Mouse (Mus musculus) intestine, embryonic 16.5 days (tissue): ENCODE measurements around the gene Pom121l12. TPM values are rescaled to one million over a fixed set of nuclear protein-coding genes. Genes with fewer than 3 reads are reported as not detected.

Source experiments
- ATAC-seq: fragments of 200-750 bp; cut with Nextera tagmentation; 2 replicates; pipeline ENCODE4 v1.8.0; 2017; ENCODE audit warnings: moderate TSS enrichment, moderate library complexity
- H3K27ac ChIP-seq: fragments of 300-500 bp; sonication (generic); 2 replicates; pipeline ENCODE4 v1.5.1; 2014; ENCODE audit warnings: mild to moderate bottlenecking, low read length
- H3K27me3 ChIP-seq: fragments of 300-500 bp; sonication (generic); replicated peaks from 2 replicates; pipeline ENCODE4 v1.6.1; 2014; ENCODE audit warnings: low read length, control low read depth, mixed read lengths; ENCODE audit not compliant: control insufficient read depth, insufficient read depth
- H3K36me3 ChIP-seq: fragments of 300-500 bp; sonication (generic); 2 replicates; pipeline ENCODE4 v1.6.1; 2014; ENCODE audit warnings: low read length, control low read depth; ENCODE audit not compliant: control insufficient read depth, insufficient read depth
- H3K4me1 ChIP-seq: fragments of 300-500 bp; sonication (generic); 2 replicates; pipeline ENCODE4 v1.6.1; 2014; ENCODE audit warnings: low read length, control low read depth, mixed read lengths; ENCODE audit not compliant: control insufficient read depth, insufficient read depth
- H3K4me2 ChIP-seq: fragments of 300-500 bp; sonication (generic); 2 replicates; pipeline ENCODE4 v1.6.1; 2014; ENCODE audit warnings: low read depth, low read length, control low read depth
- H3K4me3 ChIP-seq: fragments of 300-500 bp; sonication (generic); 2 replicates; pipeline ENCODE4 v1.5.1; 2014; ENCODE audit warnings: mild to moderate bottlenecking, low read length
- H3K9ac ChIP-seq: fragments of 300-500 bp; sonication (generic); 2 replicates; pipeline ENCODE4 v1.6.1; 2014; ENCODE audit warnings: low read depth, low read length
- H3K9me3 ChIP-seq: fragments of 300-500 bp; sonication (generic); 2 replicates; pipeline ENCODE4 v1.6.1; 2016; ENCODE audit warnings: low read length, control low read depth; ENCODE audit not compliant: control insufficient read depth
- WGBS: fragments of 180-500 bp; shearing (Covaris S2); extraction: QIAGEN DNeasy Blood & Tissue Kit; methylation state at CpG from one replicate; pipeline ENCODE4 v1.1.7; 2014; 5-methylcytosine and 5-hydroxymethylcytosine counted together
- polyA plus RNA-seq: library from polyadenylated mRNA; unstranded; fragments of >200 nt; fragmentation: Nextera tagmentation; extraction: Ambion mirVana; gene quantifications from 2 replicates; pipeline ENCODE4 v1.2.1, GENCODE M21; 2015

Pom121l12 gene
- not detected in 2 replicates for polyA plus RNA-seq

DNA sequence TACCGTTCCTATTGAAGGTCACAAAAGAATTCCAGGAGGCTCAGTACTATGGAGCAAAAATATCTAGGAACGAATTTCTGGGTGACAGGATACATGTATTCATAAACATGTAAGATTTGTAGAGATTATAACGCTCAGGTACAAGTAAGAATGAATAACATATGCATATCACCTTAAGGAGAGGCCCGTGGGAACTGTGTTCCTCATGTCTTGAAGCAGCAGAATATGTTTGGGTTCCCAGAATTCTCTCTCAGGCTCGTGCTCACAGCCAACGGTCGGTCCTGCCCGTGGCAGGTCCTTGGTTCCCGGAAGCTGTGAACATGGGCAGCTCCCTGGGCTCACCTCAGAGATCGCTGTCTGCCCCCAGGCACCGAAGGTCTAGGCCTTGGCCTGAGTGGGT lies at the start of gene Pom121l12:
Pom121l12 (plus strand) TSS at position 301 of the 400 bp plus-strand sequence.
- no peaks in the 10 kb centered on the region for H3K9me3 ChIP-seq
- H3K9ac ChIP-seq, result no peak within 1 kb of the TSS
- H3K36me3 ChIP-seq, result no peaks in the 10 kb centered on the region
- H3K27me3 ChIP-seq, result no peaks in the 10 kb centered on the region
- WGBS, result 90% methylated on average over 11 of the region's 11 CpGs
- no peak within 1 kb of the TSS for H3K4me3 ChIP-seq
- H3K27ac ChIP-seq, result no peak within 1 kb of the TSS
- no peak within 1 kb of the TSS for H3K4me2 ChIP-seq
- no peak for ATAC-seq
- H3K4me1 ChIP-seq, result no peaks in the 10 kb centered on the region

DNA sequence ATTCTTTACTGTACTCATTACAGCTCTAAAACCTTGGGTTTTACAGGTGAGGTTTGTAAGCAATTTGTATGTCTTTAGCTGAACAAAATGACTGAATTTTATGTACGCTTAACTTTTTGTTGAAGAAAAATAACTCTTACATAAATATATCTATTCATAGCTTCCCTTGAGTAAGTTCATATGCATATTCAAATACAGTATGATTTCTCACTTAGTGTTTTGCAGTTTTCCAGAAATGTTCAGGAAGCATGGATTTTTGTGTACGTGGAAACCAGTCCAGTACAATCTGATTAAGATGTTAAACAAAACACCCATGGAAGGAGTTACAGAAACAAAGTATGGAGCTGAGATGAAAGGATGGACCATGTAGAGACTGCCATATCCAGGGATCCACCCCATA lies 12.8 kb downstream of the Pom121l12 start:
- H3K27ac ChIP-seq, result no peak overlapping the region
- no peak overlapping the region for H3K4me2 ChIP-seq
- H3K36me3 ChIP-seq, result no peaks in the 10 kb centered on the region
- no peaks in the 10 kb centered on the region for H3K27me3 ChIP-seq
- H3K4me1 ChIP-seq, result no peaks in the 10 kb centered on the region
- WGBS, result 90% methylated on average over 2 of the region's 2 CpGs
- H3K9ac ChIP-seq, result no peak overlapping the region
- no peaks in the 10 kb centered on the region for H3K9me3 ChIP-seq
- ATAC-seq, result no peak
- no peak overlapping the region for H3K4me3 ChIP-seq
